Mouse (Mus musculus) neural tube, embryonic 10.5 days (tissue): ENCODE data around the gene Dnase1l3.

ENCODE experiments used
- DNase-seq: peaks from one replicate; pipeline ENCODE4 v3.0.0-alpha.2; 2017; ENCODE audit warnings: low spot score; ENCODE audit errors: extremely low spot score

The Dnase1l3 gene

DNA sequence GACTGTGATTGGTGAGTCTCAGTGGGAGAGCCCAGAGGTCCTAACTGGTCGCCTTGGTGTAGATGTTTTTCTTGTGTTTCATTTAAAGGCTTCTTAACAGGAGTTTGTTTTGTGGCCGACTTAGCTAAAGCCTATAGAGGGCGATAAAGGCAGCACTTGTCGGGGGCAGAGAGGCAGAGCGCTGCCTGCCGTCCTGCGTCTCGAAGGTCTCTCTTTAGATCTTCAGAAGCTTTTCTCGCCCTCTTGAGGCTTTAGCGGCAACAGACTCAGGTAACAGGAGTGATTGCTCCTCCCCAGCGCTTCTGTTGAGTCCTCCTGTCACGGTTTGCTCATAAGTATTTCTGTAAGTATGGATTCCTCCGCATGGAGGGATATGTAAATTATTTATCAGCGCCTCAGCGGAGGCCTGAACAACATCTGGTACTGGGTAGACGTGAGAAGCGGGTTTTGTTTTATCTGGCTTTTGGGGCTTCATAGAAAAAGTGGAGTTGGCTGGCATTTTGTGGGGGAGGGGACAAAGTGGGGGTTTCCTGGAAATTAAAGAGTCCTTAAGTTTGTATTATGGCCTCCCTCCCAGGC lies 57.2 kb downstream of the Dnase1l3 start:
- DNase-seq = peak; percentile 30

DNA sequence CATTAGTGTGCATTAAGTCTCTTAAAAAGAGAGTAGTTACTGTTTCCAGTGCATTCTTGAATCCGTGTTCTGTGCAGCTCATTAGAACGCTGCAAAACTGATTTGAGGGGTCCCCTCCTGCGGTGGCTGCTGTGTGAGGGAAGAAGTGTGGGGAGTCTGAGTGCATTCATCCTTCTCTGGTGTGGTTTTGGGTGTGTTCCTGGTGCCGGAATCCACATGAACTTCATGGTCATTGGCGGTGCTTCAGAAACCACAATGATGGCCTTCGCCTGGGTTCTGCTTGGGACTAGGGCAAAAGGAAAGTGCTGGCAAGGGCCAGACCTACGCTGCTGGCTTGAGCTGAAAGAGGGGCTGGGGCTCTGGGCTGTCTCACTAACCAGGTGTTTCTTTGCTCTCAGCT lies 60.2 kb downstream of the Dnase1l3 start:
- no peak for DNase-seq

DNA sequence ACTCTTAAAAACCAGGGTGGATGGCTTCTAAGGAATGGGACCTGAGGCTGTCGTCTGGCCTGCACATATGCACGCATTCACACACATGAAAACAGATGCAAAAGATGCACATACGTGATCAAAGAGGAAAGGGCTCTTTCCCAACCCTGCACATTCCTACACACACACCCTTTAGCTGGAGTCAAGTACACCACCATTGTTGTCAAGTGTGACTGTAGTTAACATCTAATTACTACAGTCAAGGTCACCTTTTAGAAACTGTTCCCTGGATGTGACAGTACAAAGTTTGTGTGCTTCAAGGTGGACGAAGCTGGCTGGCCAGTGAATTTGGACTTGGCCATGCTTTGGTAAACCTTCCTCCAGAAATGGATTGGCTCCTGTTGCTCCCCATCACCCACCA lies 62.2 kb downstream of the Dnase1l3 start:
- DNase-seq = no peak

DNA sequence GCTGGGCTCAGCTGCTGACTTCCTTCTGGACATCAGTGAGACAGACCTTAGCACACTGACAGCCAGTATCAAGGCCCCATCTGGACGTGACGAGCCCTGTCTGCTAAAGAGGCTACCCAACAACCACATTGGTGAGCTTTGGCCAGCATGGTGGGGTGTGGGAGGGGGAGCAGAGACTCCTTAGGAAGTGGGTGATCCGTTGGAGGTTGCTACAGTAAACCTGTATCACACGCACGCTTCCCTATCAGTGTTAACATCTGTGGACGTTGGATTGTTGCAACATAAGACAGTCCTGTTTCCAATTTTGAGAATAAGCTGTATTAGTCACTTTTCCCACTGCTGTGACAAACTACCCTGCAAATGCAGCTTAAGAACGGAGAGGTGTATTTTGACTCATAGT lies 65.3 kb downstream of the Dnase1l3 start:
- no peak for DNase-seq

DNA sequence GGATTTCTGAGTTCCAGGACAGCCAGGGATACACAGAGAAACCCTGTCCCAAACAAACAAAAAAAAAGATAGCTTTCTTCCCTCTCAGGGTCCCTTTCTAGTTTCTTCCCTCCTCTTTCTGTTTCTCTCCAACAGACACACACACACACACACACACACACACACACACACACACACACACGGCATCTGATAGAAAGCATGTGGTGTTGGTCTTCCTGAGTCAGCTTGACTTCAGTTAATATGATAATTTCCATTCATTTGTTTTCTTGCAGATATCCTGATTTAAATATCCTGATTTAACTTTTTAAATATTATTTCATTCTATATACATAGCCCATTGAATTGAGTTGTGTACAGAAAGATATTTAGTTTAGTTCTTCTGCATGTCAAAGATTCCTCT lies 66.0 kb downstream of the Dnase1l3 start:
- DNase-seq = no peak

DNA sequence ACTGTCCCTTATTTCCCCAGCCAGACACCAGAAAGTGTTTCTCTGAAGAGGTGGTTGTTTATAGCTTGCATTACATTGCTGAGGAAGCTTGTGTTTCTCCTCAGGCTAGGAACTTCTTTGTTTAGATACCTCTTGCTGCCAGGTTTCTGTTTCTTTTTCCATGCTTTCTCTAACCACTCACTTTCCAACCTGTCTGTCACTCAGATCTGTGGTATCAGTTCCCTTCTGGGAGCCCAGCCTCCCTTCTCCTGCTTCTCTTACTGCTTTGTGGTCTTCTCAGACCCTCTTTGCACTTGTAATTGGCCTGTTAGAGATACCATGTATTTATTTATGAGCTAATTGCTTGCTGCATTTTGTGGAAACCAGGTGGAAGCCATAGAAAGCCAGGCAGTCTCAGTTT lies 70.7 kb downstream of the Dnase1l3 start:
- DNase-seq = no peak

DNA sequence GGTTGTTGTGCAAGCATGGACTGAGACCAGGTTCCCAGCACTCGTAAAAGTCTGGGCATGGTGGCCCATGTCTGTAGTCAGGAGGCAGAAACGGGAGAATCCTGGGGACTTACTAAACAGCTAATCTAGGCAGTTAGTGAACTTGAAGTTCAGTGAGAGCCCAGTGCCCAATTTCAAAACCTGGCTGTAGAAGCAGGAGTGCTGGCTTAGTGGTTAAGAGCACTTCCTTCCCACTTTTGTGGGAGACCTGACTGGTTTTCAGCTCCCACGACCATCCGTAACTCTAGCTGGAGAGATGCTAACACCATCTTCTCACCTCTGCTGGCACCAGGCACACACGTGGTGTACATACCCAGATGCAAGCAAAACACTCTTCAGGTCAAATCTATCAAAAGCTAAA lies 72.9 kb downstream of the Dnase1l3 start:
- DNase-seq = no peak

DNA sequence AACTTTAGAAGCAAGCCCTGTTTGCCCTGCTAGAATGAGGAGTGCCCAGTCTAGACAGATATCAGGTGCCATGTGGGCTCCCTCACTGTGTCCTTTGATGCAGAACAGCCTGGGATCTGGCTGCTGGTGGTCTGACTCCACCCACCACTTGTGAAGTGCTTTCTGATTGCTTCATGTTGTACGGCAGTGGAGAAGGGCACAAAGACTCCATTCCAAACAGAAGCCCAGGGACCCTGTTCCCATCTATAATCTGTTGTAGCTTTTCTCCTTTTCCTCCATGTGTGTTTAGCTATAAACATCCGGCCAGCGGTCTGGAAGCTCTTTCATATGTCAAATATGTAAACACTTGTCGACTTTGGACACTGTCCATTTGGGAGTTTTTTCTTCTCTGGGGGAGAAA lies 74.5 kb downstream of the Dnase1l3 start:
- no peak for DNase-seq

DNA sequence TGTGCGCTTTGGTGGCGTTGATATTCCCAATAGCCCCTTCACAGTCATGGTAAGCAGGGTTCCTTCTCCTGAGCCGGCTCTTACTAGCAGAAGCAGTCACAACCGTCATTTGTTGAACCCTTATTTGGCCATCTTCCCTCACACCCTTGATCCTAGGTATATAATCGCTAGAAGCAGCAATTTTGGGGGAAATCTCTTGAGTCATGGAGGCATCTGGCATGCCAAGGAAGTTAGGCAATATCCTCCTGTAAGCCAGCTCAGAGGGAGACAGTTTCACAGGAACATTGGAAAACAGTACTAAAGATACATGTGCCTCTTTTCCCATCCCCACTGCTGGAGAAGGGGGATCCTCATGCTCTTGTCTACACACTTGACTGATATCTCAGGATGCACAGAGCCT lies 75.1 kb downstream of the Dnase1l3 start:
- no peak for DNase-seq

DNA sequence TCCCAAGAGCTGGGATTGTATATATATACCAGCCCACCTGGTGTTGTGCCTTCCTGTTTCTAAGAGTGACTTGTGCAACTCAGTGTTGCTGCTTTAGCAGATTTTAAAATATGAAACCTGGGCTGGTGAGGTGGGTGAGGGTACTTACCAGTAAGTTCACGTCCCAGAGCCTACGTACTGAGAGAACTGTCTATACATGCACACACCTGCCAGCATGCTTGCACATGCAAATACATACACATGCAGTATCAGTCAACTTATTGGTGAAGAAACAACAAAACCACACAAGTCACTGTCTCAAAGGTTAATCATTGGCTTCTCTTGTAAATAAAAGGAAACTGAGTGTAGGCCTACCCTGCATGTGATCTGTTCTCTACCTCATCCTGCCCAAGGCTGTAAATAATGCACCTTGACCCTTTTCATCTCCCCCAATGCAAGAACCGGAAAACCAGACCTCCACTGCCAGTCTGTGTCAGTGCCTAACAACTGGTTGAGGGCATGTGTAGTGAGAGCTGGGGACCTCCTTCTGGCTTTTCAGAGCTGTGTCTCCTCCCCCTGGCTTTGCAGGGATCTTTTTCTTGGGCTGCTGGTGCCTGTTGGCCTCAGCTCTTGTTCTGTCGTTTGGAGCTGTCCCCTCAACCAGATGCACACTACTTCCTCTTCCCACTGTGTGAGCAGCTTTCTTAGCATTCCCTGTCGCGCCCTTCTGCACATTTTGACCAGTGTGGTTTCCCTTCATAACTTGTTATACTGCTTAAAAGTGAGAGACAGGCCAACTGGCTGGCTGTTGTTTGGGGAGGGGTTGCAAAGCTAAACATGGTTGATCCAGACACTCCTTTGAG lies 76.0 kb downstream of the Dnase1l3 start:
- DNase-seq = no peak
